Mouse (Mus musculus): ENCODE measurements around the gene Enam. TPM values are rescaled to one million over a fixed set of nuclear protein-coding genes. Genes with fewer than 3 reads are reported as not detected.

The Enam gene
- total RNA-seq (2014; rRNA removed; ENCODE audit: low replicate concordance) (not detected in 2 replicates), polyA plus RNA-seq (2015; fragmentation: Nextera tagmentation; extraction: Ambion mirVana) (not detected in 2 replicates)

- no peak within 1 kb of the TSS for H3K4me3 ChIP-seq (ENCODE audit: low read depth, low read length)
- no peaks in the 10 kb centered on the region for H3K36me3 ChIP-seq (replicated peaks; ENCODE audit: control insufficient read depth, insufficient read depth, low read length)
- no peak for TF ChIP-seq EP300 (IDR thresholded peaks at IDR 0.05; ENCODE audit: low read depth)
- TF ChIP-seq CTCF (IDR thresholded peaks at IDR 0.05; ENCODE audit: low read depth), result no peak
- no peaks in the 10 kb centered on the region for H3K9me3 ChIP-seq (replicated peaks; ENCODE audit: control insufficient read depth, low read length)
- no peak within 1 kb of the TSS for H3K27ac ChIP-seq (ENCODE audit: low read depth)
- ATAC-seq (ENCODE audit: insufficient read depth, low read depth), result no peak
- H3K27me3 ChIP-seq (ENCODE audit: control insufficient read depth, insufficient read depth, low read length), result no peaks in the 10 kb centered on the region
- no peak for DNase-seq (ENCODE audit: low spot score)
- H3K4me1 ChIP-seq (ENCODE audit: control insufficient read depth, insufficient read depth), result no peaks in the 10 kb centered on the region
- H3K4me2 ChIP-seq (ENCODE audit: low read depth, low read length), result no peak within 1 kb of the TSS
- H3K9ac ChIP-seq (replicated peaks; ENCODE audit: low read depth, low read length), result no peak within 1 kb of the TSS
These were observed at the start of gene Enam for GRCm38 (mm10) chr5:88487675-88488074. TSS of gene Enam (plus strand) at chr5:88487975.

GRCm38 (mm10) chr5:88455691-88456090, 32.1 kb upstream of the Enam start, which contains the start of gene Ambn:
TSS of gene Ambn (plus strand) at chr5:88455991.
- no peak within 1 kb of the TSS for H3K9ac ChIP-seq (replicated peaks; ENCODE audit: low read depth, low read length)
- H3K4me2 ChIP-seq (ENCODE audit: low read depth, low read length), result no peak within 1 kb of the TSS
- 75% methylated on average over 3 of the region's 3 CpGs for WGBS
- ATAC-seq (ENCODE audit: insufficient read depth, low read depth) (no peak), DNase-seq (ENCODE audit: low spot score) (no peak)
- TF ChIP-seq CTCF (IDR thresholded peaks at IDR 0.05; ENCODE audit: low read depth) (no peak), EP300 (IDR thresholded peaks at IDR 0.05; ENCODE audit: low read depth) (no peak)
- no peaks in the 10 kb centered on the region for H3K27me3 ChIP-seq (ENCODE audit: control insufficient read depth, insufficient read depth, low read length)
- no peaks in the 10 kb centered on the region for H3K36me3 ChIP-seq (replicated peaks; ENCODE audit: control insufficient read depth, insufficient read depth, low read length)
- H3K9me3 ChIP-seq (replicated peaks; ENCODE audit: control insufficient read depth, low read length), result no peaks in the 10 kb centered on the region
- no peak within 1 kb of the TSS for H3K4me3 ChIP-seq (ENCODE audit: low read depth, low read length)
- no peaks in the 10 kb centered on the region for H3K4me1 ChIP-seq (ENCODE audit: control insufficient read depth, insufficient read depth)
- no peak within 1 kb of the TSS for H3K27ac ChIP-seq (ENCODE audit: low read depth)

- no peak for DNase-seq (ENCODE audit: low spot score)
- Histone ChIP-seq H3K27me3 (ENCODE audit: control insufficient read depth, insufficient read depth, low read length) (no peaks in the 10 kb centered on the region), H3K9ac (replicated peaks; ENCODE audit: low read depth, low read length) (no peak overlapping the region), H3K4me3 (ENCODE audit: low read depth, low read length) (no peak overlapping the region), H3K27ac (ENCODE audit: low read depth) (no peak overlapping the region), H3K4me1 (ENCODE audit: control insufficient read depth, insufficient read depth) (no peaks in the 10 kb centered on the region), H3K36me3 (replicated peaks; ENCODE audit: control insufficient read depth, insufficient read depth, low read length) (no peaks in the 10 kb centered on the region), H3K9me3 (replicated peaks; ENCODE audit: control insufficient read depth, low read length) (no peaks in the 10 kb centered on the region), H3K4me2 (ENCODE audit: low read depth, low read length) (no peak overlapping the region)
- TF ChIP-seq EP300 (IDR thresholded peaks at IDR 0.05; ENCODE audit: low read depth) (no peak), CTCF (IDR thresholded peaks at IDR 0.05; ENCODE audit: low read depth) (no peak)
- 72% methylated on average over 2 of the region's 2 CpGs for WGBS
- ATAC-seq (ENCODE audit: insufficient read depth, low read depth), result no peak
These were observed 20.3 kb upstream of the Enam start for GRCm38 (mm10) chr5:88467471-88467870.

GRCm38 (mm10) chr5:88468807-88469704, 18.7 kb upstream of the Enam start:
- H3K27me3 ChIP-seq (ENCODE audit: control insufficient read depth, insufficient read depth, low read length), result no peaks in the 10 kb centered on the region
- H3K27ac ChIP-seq (ENCODE audit: low read depth), result no peak overlapping the region
- TF ChIP-seq EP300 (IDR thresholded peaks at IDR 0.05; ENCODE audit: low read depth), result no peak
- no peak for TF ChIP-seq CTCF (IDR thresholded peaks at IDR 0.05; ENCODE audit: low read depth)
- no peak for DNase-seq (ENCODE audit: low spot score)
- ATAC-seq (ENCODE audit: insufficient read depth, low read depth), result no peak
- H3K9me3 ChIP-seq (replicated peaks; ENCODE audit: control insufficient read depth, low read length), result no peaks in the 10 kb centered on the region
- no peak overlapping the region for H3K4me2 ChIP-seq (ENCODE audit: low read depth, low read length)
- no peak overlapping the region for H3K9ac ChIP-seq (replicated peaks; ENCODE audit: low read depth, low read length)
- no peaks in the 10 kb centered on the region for H3K4me1 ChIP-seq (ENCODE audit: control insufficient read depth, insufficient read depth)
- no peak overlapping the region for H3K4me3 ChIP-seq (ENCODE audit: low read depth, low read length)
- WGBS, result 73% methylated on average over 4 of the region's 4 CpGs
- H3K36me3 ChIP-seq (replicated peaks; ENCODE audit: control insufficient read depth, insufficient read depth, low read length), result no peaks in the 10 kb centered on the region

- Histone ChIP-seq H3K36me3 (replicated peaks; ENCODE audit: control insufficient read depth, insufficient read depth, low read length) (no peaks in the 10 kb centered on the region), H3K27me3 (ENCODE audit: control insufficient read depth, insufficient read depth, low read length) (no peaks in the 10 kb centered on the region), H3K4me1 (ENCODE audit: control insufficient read depth, insufficient read depth) (no peaks in the 10 kb centered on the region), H3K27ac (ENCODE audit: low read depth) (no peak overlapping the region), H3K4me2 (ENCODE audit: low read depth, low read length) (no peak overlapping the region), H3K4me3 (ENCODE audit: low read depth, low read length) (no peak overlapping the region), H3K9me3 (replicated peaks; ENCODE audit: control insufficient read depth, low read length) (no peaks in the 10 kb centered on the region), H3K9ac (replicated peaks; ENCODE audit: low read depth, low read length) (no peak overlapping the region)
- WGBS, result 49% methylated on average over 2 of the region's 2 CpGs
- ATAC-seq (ENCODE audit: insufficient read depth, low read depth) (no peak), DNase-seq (ENCODE audit: low spot score) (no peak)
- TF ChIP-seq EP300 (IDR thresholded peaks at IDR 0.05; ENCODE audit: low read depth) (no peak), CTCF (IDR thresholded peaks at IDR 0.05; ENCODE audit: low read depth) (no peak)
These were observed 1.2 kb downstream of the Enam start for GRCm38 (mm10) chr5:88489004-88489403.

Data from heart, postnatal 0 days (tissue).